Mouse (Mus musculus): ENCODE measurements around the gene Eea1. TPM values are rescaled to one million over a fixed set of nuclear protein-coding genes. Genes with fewer than 3 reads are reported as not detected.

The Eea1 gene
- polyA plus RNA-seq (2015; fragmentation: Nextera tagmentation; extraction: Ambion mirVana) = 15.9 and 17.6 TPM in 2 replicates

DNA sequence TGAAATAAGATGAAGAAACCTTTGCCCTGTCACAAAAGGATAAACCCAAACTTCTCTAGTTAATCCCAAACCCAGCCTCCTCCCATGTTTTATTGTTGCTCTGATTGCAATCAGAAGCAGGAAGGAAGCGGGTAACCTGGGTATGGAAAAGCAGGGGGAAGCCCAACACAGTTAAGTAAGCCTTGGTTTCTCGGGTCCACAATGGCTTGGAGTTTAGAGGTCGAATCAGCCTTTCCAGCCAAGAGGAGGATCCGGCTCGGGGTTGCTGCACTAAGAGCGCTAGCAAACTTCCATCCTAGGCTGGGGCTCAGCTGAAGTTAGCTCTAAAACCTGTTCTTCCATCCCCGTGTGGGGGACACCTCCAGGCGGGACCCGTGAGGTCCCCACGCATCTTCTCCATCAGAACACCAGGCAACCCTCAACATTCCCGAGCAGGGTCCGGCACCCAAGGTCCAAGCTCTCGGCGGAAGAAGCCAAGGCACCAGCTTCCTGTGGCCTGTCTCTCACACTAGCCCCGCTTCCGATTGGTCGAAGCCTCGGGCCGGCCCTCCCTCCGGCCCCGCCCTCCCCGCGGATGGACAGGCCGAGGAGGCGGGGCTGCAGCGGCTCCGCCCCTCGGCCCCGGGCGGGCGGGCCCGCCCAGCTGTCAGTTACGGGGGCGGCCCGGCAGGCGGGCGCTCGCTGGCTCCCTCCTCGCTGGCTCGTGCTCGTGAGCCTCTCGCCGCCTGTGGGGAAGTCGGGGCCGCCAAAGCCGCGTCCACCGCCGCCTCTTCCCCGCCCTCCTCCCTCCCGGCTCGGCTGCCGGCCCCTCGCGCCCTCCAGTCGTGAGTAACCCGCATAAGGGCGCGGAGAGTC lies at the start of gene Eea1:
TSS of gene Eea1 (plus strand) at position 605 of the 855 bp plus-strand sequence.
- 2% methylated on average over 51 of the region's 59 CpGs for WGBS
- peak; percentile 96 for ATAC-seq (ENCODE audit: extremely low read depth, insufficient number of reproducible peaks, low FRiP score, low TSS enrichment)
- Histone ChIP-seq H3K36me3 (peaks cover 4% of the 10 kb centered on the region), H3K27me3 (replicated peaks) (no peaks in the 10 kb centered on the region), H3K4me1 (peaks cover 30% of the 10 kb centered on the region), H3K4me2 (peak within 1 kb of the TSS; percentile 76), H3K9ac (peak within 1 kb of the TSS; percentile 91), H3K9me3 (no peaks in the 10 kb centered on the region), H3K27ac (replicated peaks) (peak within 1 kb of the TSS; percentile 92), H3K4me3 (peak within 1 kb of the TSS; percentile 69)

DNA sequence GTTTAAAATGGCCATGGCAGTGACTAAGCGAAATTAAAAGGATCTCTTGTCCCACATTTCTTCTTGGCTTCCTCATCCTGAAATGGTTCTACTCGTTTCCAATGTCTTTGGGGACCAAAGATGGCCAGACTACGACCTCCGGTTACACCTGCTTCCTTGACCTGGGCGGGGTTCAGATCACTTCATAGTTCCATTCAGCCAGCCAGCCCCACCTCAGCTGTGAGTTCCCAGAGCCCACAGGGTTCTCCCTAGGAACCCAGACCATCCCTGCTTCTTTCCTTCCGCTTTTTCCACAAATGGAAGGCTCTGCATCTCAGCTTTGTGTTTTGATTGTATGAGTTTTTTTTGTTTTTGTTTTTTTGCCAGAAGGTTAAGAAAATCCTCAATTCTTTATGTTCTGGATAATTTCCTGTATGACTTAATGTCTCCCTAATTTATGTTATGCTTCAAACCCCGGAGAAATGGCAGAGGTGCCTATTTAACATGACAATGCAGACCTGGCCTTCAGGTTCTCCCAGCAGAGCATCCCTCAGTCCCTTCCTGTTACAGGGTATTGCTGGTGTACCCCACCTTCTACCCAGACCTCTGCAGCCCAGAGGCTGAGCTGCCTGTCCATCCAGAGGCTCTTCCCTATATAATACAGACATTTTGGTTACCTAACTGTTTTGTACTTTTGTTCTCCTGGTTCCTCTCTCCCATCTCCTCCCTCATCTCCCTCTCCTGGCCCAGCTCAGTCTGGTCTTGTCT lies 49.1 kb upstream of the Eea1 start:
- H3K27me3 ChIP-seq (replicated peaks) = peaks cover 3% of the 10 kb centered on the region
- no peaks in the 10 kb centered on the region for H3K36me3 ChIP-seq
- no peaks in the 10 kb centered on the region for H3K9me3 ChIP-seq
- no peak overlapping the region for H3K9ac ChIP-seq
- H3K4me3 ChIP-seq = no peak overlapping the region
- WGBS = 70% methylated on average over 7 of the region's 7 CpGs
- no peak overlapping the region for H3K27ac ChIP-seq (replicated peaks)
- ATAC-seq (ENCODE audit: extremely low read depth, insufficient number of reproducible peaks, low FRiP score, low TSS enrichment) = no peak; the same call in 1 of the 2 replicates
- H3K4me1 ChIP-seq = peaks cover 9% of the 10 kb centered on the region; the same call in 1 of the 2 replicates
- no peak overlapping the region for H3K4me2 ChIP-seq

DNA sequence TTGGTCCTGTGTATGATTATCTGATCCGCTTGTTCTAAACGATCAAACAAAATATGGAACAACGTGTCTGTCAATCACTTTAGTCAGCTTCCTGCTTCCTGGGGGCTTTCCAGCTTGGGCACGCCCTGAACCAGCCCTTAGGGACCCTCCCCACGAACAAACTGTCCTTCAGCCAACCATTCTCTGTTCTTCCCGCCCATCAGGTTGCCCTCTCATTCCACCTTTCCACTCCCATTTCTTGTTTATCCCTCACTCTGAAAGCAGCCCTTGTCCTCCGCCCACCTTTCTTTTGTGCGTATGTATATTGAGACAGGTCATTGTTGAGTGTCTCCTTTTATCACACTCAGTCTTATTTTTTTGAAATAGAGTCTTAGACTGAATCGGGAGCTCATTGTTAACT lies 48.3 kb upstream of the Eea1 start:
- Histone ChIP-seq H3K27me3 (replicated peaks) (peaks cover 3% of the 10 kb centered on the region), H3K4me3 (no peak overlapping the region), H3K4me2 (no peak overlapping the region), H3K9me3 (no peaks in the 10 kb centered on the region), H3K4me1 (peaks cover 9% of the 10 kb centered on the region; the same call in 1 of the 2 replicates), H3K36me3 (no peaks in the 10 kb centered on the region), H3K27ac (replicated peaks) (no peak overlapping the region), H3K9ac (no peak overlapping the region)
- no peak for ATAC-seq (ENCODE audit: extremely low read depth, insufficient number of reproducible peaks, low FRiP score, low TSS enrichment)
- 77% methylated on average over 9 of the region's 9 CpGs for WGBS

DNA sequence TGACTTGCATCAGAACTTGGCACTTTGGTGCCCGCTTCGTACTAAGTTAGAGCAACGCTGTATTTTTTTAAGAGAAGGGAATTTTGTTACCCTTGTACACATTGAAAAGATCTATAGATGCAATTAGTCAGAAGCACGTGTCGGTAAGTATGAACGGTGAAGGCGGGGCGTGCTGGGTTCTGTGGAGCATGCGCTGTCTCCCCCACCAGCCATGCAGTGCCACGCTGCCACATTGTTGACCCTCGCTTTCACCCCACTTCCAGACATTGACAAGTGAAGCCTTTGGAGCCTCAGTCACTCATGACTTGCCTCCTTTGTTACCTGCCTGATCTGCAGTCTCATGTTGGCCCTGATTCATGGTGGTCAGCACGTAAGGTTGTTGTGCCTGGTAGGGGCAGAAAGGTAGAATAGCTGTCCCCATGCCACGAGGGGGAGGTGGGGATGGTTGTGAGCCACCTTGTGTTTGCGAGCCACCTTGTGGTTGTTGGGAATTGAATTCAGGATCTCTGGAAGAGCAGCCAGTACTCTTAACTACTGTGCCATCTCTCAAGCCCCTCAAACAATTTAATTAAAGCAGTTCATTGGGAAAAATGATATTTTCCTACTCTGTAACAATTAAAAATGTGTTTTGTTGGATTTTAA lies 47.0 kb upstream of the Eea1 start:
- H3K27ac ChIP-seq (replicated peaks) = no peak overlapping the region
- no peaks in the 10 kb centered on the region for H3K36me3 ChIP-seq
- H3K27me3 ChIP-seq (replicated peaks) = peaks cover 3% of the 10 kb centered on the region
- no peak overlapping the region for H3K4me2 ChIP-seq
- peaks cover 9% of the 10 kb centered on the region; the same call in 1 of the 2 replicates for H3K4me1 ChIP-seq
- H3K4me3 ChIP-seq = no peak overlapping the region
- no peak for ATAC-seq (ENCODE audit: extremely low read depth, insufficient number of reproducible peaks, low FRiP score, low TSS enrichment)
- H3K9ac ChIP-seq = no peak overlapping the region
- 85% methylated on average over 14 of the region's 14 CpGs for WGBS
- no peaks in the 10 kb centered on the region for H3K9me3 ChIP-seq

DNA sequence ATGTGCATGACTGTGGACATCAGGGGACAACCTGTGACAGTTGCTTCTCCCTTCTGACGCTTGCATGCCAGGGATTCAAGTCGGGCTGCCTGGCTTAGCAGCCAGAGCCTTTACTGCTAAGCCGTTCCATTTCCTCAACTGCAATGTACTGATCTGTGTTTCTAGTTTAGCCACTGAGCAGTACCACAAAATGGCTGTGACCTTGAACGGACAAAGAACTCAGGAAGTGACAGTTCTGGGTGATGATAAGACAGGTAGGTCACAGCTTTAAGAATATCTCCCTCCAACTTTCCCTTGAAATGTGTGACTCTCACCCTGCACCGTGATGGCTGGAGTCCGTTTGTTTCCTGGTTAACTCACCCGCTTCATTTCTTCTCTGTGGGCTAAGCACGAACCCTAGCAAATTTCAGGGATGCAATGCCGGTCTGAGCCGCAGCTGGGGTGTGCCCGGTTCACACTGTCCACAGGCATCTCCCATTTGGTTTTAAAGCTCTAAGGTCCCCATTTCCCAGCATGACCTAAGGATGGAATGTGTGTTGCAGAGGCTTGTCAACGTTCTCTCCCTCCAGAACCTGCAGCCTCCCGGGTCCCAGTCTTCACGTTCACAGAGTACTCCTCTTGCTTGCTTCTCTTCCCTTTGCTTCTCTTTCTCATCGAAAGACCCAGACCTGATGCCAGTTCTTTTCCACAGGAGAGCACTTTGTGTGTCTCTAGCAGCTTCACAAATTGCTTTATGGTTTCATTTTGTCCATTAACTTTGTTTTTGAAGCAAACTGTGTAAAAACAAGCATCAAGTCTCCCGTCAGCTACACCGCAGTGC lies 46.2 kb upstream of the Eea1 start:
- peaks cover 9% of the 10 kb centered on the region; the same call in 1 of the 2 replicates for H3K4me1 ChIP-seq
- 15% methylated on average over 17 of the region's 17 CpGs for WGBS
- H3K4me3 ChIP-seq = peak overlapping the region; percentile 54
- H3K4me2 ChIP-seq = peak overlapping the region; percentile 77
- H3K9me3 ChIP-seq = no peaks in the 10 kb centered on the region
- H3K27me3 ChIP-seq (replicated peaks) = peaks cover 3% of the 10 kb centered on the region
- H3K36me3 ChIP-seq = no peaks in the 10 kb centered on the region
- H3K9ac ChIP-seq = peak overlapping the region; percentile 79
- no peak for ATAC-seq (ENCODE audit: extremely low read depth, insufficient number of reproducible peaks, low FRiP score, low TSS enrichment)
- 0 out of 2 replicates have a peak overlapping the region, but pooled peaks have one; percentile 9 for H3K27ac ChIP-seq (replicated peaks)

DNA sequence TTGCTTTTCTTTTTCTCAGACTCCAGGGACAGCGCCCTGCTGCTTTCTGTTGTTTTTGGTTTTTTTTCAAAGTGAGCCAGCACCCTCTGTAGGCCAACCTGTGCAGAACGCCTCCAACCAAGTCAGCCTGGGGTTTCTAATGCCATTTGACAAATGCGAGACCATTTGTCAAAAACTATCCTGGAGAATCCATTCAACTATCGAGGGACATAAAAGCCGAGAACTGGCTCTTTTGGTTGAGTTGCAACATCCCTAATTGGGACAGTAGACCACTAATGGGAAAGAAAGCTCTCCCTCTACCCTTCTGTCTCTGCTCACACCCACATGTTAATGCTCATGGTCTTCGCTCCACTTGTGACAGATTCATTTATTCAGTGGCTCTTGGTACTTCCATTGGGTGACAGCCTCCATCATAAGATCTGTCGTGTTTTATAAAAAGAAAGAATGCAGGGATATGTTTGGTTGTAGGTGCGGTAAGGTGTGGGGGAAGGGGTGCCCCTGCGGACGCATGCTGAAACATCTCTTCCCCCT lies 45.5 kb upstream of the Eea1 start:
- Histone ChIP-seq H3K9ac (peak overlapping the region; percentile 79), H3K36me3 (no peaks in the 10 kb centered on the region), H3K4me2 (peak overlapping the region; percentile 77), H3K9me3 (no peaks in the 10 kb centered on the region), H3K4me1 (peaks cover 9% of the 10 kb centered on the region; the same call in 1 of the 2 replicates), H3K4me3 (peak overlapping the region; percentile 54), H3K27me3 (replicated peaks) (peaks cover 3% of the 10 kb centered on the region), H3K27ac (replicated peaks) (0 out of 2 replicates have a peak overlapping the region, but pooled peaks have one; percentile 9)
- no peak for ATAC-seq (ENCODE audit: extremely low read depth, insufficient number of reproducible peaks, low FRiP score, low TSS enrichment)
- WGBS = 34% methylated on average over 10 of the region's 10 CpGs

DNA sequence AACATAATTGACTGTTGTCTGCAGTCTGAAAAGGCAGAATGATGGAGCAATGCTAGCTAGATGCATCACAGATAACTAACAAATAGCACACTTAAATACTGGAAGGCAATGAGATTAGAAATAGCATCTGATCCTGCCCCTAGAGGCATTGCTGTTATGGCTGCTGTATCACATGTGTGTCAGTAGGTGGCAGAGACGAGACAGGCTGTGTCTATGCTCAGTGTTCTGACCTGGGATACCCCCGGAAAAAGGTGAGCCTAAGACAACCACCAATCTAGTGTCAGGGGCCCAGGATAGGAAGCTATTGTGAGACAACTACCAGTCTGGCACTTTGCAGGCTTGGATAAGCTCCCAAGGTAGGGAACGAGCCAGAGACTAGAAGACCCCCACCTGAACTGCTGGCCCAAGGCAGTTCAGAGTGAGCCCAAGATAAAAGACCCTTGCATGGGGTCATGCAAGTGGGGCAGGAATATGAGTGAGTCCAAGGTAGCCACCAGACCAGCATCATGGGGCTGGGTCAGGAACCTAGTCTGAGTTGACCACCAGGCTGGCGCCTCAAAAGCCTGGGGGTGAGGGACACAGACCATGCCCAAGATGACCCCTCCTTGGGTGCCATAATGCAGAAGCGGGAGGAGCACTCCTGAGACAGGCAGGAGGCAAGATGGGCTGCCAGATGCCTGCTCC lies 41.8 kb upstream of the Eea1 start:
- Histone ChIP-seq H3K9me3 (no peaks in the 10 kb centered on the region), H3K27me3 (replicated peaks) (0 out of 2 replicates have a peak, but pooled peaks cover 3% of the 10 kb centered on the region), H3K36me3 (no peaks in the 10 kb centered on the region), H3K4me2 (no peak overlapping the region), H3K27ac (replicated peaks) (no peak overlapping the region), H3K4me3 (no peak overlapping the region), H3K4me1 (peaks cover 9% of the 10 kb centered on the region; the same call in 1 of the 2 replicates), H3K9ac (no peak overlapping the region)
- 56% methylated on average over 5 of the region's 5 CpGs for WGBS
- no peak for ATAC-seq (ENCODE audit: extremely low read depth, insufficient number of reproducible peaks, low FRiP score, low TSS enrichment)

DNA sequence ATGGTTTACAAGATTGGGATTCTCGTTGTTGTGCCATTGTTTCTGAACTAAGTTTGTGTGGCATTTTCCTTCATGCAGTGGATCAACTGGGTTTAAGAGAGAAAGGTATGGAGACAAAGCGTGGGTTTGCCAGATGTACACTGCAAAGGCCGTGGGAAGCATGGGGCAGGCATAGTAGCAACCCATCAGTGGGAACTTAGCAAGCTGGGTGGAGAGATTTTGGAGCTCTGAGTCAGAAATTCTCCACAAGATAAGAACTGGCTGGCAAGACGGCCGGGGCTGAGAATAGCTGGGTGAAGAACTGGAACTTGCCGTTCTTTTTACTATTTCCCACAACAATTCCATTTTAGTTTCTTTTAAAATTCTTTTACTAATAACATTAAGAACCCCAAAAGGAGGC lies 35.8 kb upstream of the Eea1 start:
- Histone ChIP-seq H3K36me3 (no peaks in the 10 kb centered on the region), H3K9me3 (no peaks in the 10 kb centered on the region), H3K4me2 (no peak overlapping the region), H3K4me1 (peaks cover 4% of the 10 kb centered on the region; the same call in 1 of the 2 replicates), H3K4me3 (no peak overlapping the region), H3K9ac (no peak overlapping the region), H3K27ac (replicated peaks) (no peak overlapping the region), H3K27me3 (replicated peaks) (no peaks in the 10 kb centered on the region)
- ATAC-seq (ENCODE audit: extremely low read depth, insufficient number of reproducible peaks, low FRiP score, low TSS enrichment) = no peak
- WGBS = 48% methylated on average over 6 of the region's 6 CpGs

DNA sequence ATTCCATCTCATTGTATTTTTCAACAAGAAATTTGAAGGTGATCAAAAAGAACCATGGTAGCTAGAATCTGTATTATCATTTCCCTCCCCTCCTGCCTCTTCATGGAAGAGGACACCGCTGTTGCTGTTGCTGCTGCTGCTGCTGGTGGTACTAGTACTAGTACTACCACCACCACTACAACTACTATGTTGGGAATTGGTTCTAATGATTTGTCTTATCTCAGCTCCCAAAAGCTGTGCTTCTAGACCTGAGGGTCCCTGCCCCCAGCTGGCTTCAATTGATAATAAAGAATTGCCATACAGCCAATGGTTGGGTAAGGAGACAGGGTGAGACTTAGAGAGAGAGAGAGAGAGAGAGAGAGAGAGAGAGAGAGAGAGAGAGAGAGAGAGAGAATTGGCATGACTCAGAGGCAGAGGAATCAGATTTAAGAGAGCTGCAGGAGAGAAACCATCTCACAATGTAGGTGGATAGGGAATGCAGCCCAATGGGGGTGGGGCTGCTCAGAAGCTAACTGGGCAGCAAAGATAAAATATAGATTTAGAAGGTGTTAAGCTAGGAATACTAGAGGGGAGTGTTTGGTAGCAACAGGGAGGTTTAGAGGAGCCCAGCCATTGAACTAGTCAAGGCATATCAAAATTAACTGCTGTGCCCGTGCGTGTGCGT lies 31.1 kb upstream of the Eea1 start:
- WGBS = 92% methylated on average over 4 of the region's 4 CpGs
- H3K4me2 ChIP-seq = no peak overlapping the region
- H3K4me1 ChIP-seq = peaks cover 4% of the 10 kb centered on the region; the same call in 1 of the 2 replicates
- no peaks in the 10 kb centered on the region for H3K9me3 ChIP-seq
- no peaks in the 10 kb centered on the region for H3K36me3 ChIP-seq
- no peak overlapping the region for H3K4me3 ChIP-seq
- H3K9ac ChIP-seq = no peak overlapping the region
- H3K27ac ChIP-seq (replicated peaks) = no peak overlapping the region
- ATAC-seq (ENCODE audit: extremely low read depth, insufficient number of reproducible peaks, low FRiP score, low TSS enrichment) = no peak
- no peaks in the 10 kb centered on the region for H3K27me3 ChIP-seq (replicated peaks)

All from heart, embryonic 13.5 days (tissue).